Mouse (Mus musculus): ENCODE measurements around the gene Decr2. TPM values are rescaled to one million over a fixed set of nuclear protein-coding genes. Genes with fewer than 3 reads are reported as not detected.

The Decr2 gene
- total and polyA plus RNA-seq, 3 experiments = 12.6 to 21.0 (median 16.8) TPM

DNA sequence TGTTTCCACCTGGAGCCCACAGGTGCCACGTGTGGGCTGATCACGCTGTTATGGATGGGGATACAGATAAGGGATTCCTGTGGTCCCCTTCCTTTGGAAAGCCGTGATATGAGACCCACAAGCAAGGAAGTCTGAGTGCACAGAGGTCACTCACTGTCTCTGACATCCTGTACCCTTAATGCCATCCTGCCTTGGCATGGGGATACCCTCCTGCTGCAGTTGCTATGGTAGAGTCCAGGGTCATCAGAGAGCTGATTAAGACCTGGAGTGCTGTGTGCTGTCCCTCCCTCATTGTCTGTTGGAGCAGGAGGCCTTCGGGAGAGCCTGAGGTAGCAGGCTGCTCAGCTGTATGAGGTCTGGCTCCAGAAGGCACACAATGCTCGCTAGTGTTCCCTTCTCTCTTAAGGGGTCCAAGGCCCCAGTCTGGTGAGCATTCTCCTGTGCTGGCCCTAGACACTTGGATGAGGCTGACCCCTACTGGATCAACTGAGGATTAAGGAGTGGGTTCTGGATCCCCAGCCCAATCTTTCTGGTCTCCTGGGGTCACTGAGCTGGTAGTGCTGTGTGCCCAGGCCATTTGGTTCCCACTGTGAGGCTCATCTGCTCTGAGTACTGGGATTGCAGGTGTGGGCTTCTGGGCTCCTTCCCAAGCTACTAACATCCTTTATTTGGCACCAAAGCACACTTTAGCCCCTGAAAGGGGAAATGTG, 32.4 kb upstream of the Decr2 start:
- H3K9ac ChIP-seq (ENCODE audit: insufficient read depth, low read depth) = no peak overlapping the region
- TF ChIP-seq SIN3A (IDR thresholded peaks at IDR 0.05; ENCODE audit: low read length) = no peak
- TF ChIP-seq MAX (IDR thresholded peaks at IDR 0.05; ENCODE audit: low read length) = no peak
- TF ChIP-seq RCOR1 (conservative IDR thresholded peaks at IDR 0.05; ENCODE audit: low read depth, low read length) = no peak
- TF ChIP-seq ZNF384 (IDR thresholded peaks at IDR 0.05; ENCODE audit: low read depth, low read length) = no peak
- TF ChIP-seq CTCF (conservative IDR thresholded peaks at IDR 0.05 in 1 of 2, IDR thresholded peaks at IDR 0.05 in 1 of 2; ENCODE audit: low read depth in 2 of 2, low read length in 2 of 2) = no peak
- no peak overlapping the region for H3K4me3 ChIP-seq (replicated peaks in 1 of 3; ENCODE audit: low read depth in 2 of 3, low read length in 2 of 3, poor library complexity in 1 of 3)
- H3K9me3 ChIP-seq (replicated peaks; ENCODE audit: low read length) = no peaks in the 10 kb centered on the region
- DNase-seq (ENCODE audit: extremely low read depth) = no peak
- in situ Hi-C loops (cut with MboI; ENCODE audit: low pct_ligation_motif_present, low pct_unique_long_range_greater_than_20kb, low sequenced_read_pairs) (no loop called here), dilution Hi-C loops (cut with MboI; ENCODE audit: extremely low pct_ligation_motif_present, extremely low pct_unique_long_range_greater_than_20kb, low sequenced_read_pairs) (no loop called here)
- H3K27me3 ChIP-seq (replicated peaks) = peaks cover 21% of the 10 kb centered on the region
- no peak overlapping the region for H3K27ac ChIP-seq (ENCODE audit: insufficient read depth, low read depth)
- peaks cover 20 to 40% of the 10 kb centered on the region in 2 experiments for H3K36me3 ChIP-seq (replicated peaks in 1 of 2; ENCODE audit: control insufficient read depth in 1 of 2, insufficient read depth in 1 of 2, low read length in 1 of 2)
- H3K4me1 ChIP-seq (ENCODE audit: control insufficient read depth in 1 of 2, insufficient read depth in 2 of 2) = peaks cover 17 to 30% of the 10 kb centered on the region in 2 experiments
- H3K79me2 ChIP-seq (replicated peaks; ENCODE audit: control insufficient read depth, extremely low read depth, insufficient read depth, poor library complexity, severe bottlenecking) = peaks cover 12% of the 10 kb centered on the region
- no peak overlapping the region for H3K4me2 ChIP-seq (ENCODE audit: insufficient read depth, low read depth, poor library complexity, severe bottlenecking)

GRCm38 (mm10) chr17:26119766-26120710, 29.9 kb upstream of the Decr2 start:
- H3K79me2 ChIP-seq (replicated peaks; ENCODE audit: control insufficient read depth, extremely low read depth, insufficient read depth, poor library complexity, severe bottlenecking) = peaks cover 12% of the 10 kb centered on the region
- dilution Hi-C loops (cut with MboI; ENCODE audit: extremely low pct_ligation_motif_present, extremely low pct_unique_long_range_greater_than_20kb, low sequenced_read_pairs) = no loop called here
- H3K4me1 ChIP-seq (ENCODE audit: control insufficient read depth in 1 of 2, insufficient read depth in 2 of 2) = peaks cover 17 to 30% of the 10 kb centered on the region in 2 experiments
- peaks cover 44% of the 10 kb centered on the region for H3K27me3 ChIP-seq (replicated peaks)
- peak overlapping the region; percentile 58 for H3K4me2 ChIP-seq (ENCODE audit: insufficient read depth, low read depth, poor library complexity, severe bottlenecking)
- DNase-seq (ENCODE audit: extremely low read depth) = peak; percentile 79
- H3K9ac ChIP-seq (ENCODE audit: insufficient read depth, low read depth) = peak overlapping the region; percentile 41; the same call in 1 of the 2 replicates
- in situ Hi-C loops (cut with MboI; ENCODE audit: low pct_ligation_motif_present, low pct_unique_long_range_greater_than_20kb, low sequenced_read_pairs) = no loop called here
- TF ChIP-seq EP300 (IDR thresholded peaks at IDR 0.05; ENCODE audit: low read length) (no peak), GABPA (IDR thresholded peaks at IDR 0.05; ENCODE audit: insufficient replicate concordance, low read depth, low read length) (no peak), UBTF (IDR thresholded peaks at IDR 0.05; ENCODE audit: low read depth, low read length) (no peak), MAZ (IDR thresholded peaks at IDR 0.05; ENCODE audit: low read depth, low read length) (peak; percentile 92), POLR2A (IDR thresholded peaks at IDR 0.05; ENCODE audit: low read depth, low read length) (peak; percentile 52; the same call in 1 of the 2 replicates), ZMIZ1 (IDR thresholded peaks at IDR 0.05; ENCODE audit: low read depth, low read length) (no peak), USF1 (IDR thresholded peaks at IDR 0.05; ENCODE audit: low read depth, low read length) (no peak), USF2 (conservative IDR thresholded peaks at IDR 0.05; ENCODE audit: low read depth, low read length) (no peak), TBP (conservative IDR thresholded peaks at IDR 0.05; ENCODE audit: low read depth, low read length) (no peak), JUN (IDR thresholded peaks at IDR 0.05; ENCODE audit: insufficient read depth, low read depth, low read length) (no peak), ELF1 (IDR thresholded peaks at IDR 0.05; ENCODE audit: low read depth, low read length) (peak; percentile 78), RCOR1 (conservative IDR thresholded peaks at IDR 0.05; ENCODE audit: low read depth, low read length) (no peak), MXI1 (IDR thresholded peaks at IDR 0.05; ENCODE audit: low read depth, low read length) (peak; percentile 84), MYC (IDR thresholded peaks at IDR 0.05; ENCODE audit: low read depth, low read length) (peak; percentile 94), SIN3A (IDR thresholded peaks at IDR 0.05; ENCODE audit: low read length) (peak; percentile 52; the same call in 1 of the 2 replicates), IRF4 (IDR thresholded peaks at IDR 0.05; ENCODE audit: low read depth, low read length) (peak; percentile 45; the same call in 1 of the 2 replicates), ETS1 (conservative IDR thresholded peaks at IDR 0.05; ENCODE audit: low read depth, low read length) (0 out of 2 replicates have a peak, but pooled peaks have one; percentile 11), MAX (IDR thresholded peaks at IDR 0.05; ENCODE audit: low read length) (peak; percentile 96), NRF1 (IDR thresholded peaks at IDR 0.05; ENCODE audit: low read depth, low read length) (peak; percentile 49; the same call in 1 of the 2 replicates), SMC3 (IDR thresholded peaks at IDR 0.05; ENCODE audit: low read depth, low read length) (peak; percentile 81), HCFC1 (IDR thresholded peaks at IDR 0.05; ENCODE audit: low read depth, low read length) (peak; percentile 40), CHD2 (IDR thresholded peaks at IDR 0.05; ENCODE audit: low read length) (no peak), NELFE (IDR thresholded peaks at IDR 0.05; ENCODE audit: low read depth, low read length) (peak; percentile 61), ZC3H11A (IDR thresholded peaks at IDR 0.05; ENCODE audit: low read depth, low read length) (peak; percentile 34), RAD21 (IDR thresholded peaks at IDR 0.05; ENCODE audit: low read depth, low read length) (peak; percentile 77), CTCF (conservative IDR thresholded peaks at IDR 0.05 in 1 of 2, IDR thresholded peaks at IDR 0.05 in 1 of 2; ENCODE audit: low read depth in 2 of 2, low read length in 2 of 2) (peak; percentile 53 to 93; a peak in 3 of 4 replicates), JUND (conservative IDR thresholded peaks at IDR 0.05; ENCODE audit: low read depth, low read length) (no peak)
- H3K27ac ChIP-seq (ENCODE audit: insufficient read depth, low read depth) = no peak overlapping the region
- peaks cover 0 to 16% of the 10 kb centered on the region in 2 experiments for H3K36me3 ChIP-seq (replicated peaks in 1 of 2; ENCODE audit: control insufficient read depth in 1 of 2, insufficient read depth in 1 of 2, low read length in 1 of 2)
- H3K9me3 ChIP-seq (replicated peaks; ENCODE audit: low read length) = no peaks in the 10 kb centered on the region
- H3K4me3 ChIP-seq (replicated peaks in 1 of 3; ENCODE audit: low read depth in 2 of 3, low read length in 2 of 3, poor library complexity in 1 of 3) = peak overlapping the region; percentile 38 to 50 (median 49)

Data from CH12.LX (cell line).